Mouse (Mus musculus) spleen, postnatal 36 days (tissue): ENCODE measurements around the gene Tbca.

Experiments used
- DNase-seq, 2 experiments: peaks; one replicate each; pipeline ENCODE4 v3.0.0; 2022; ENCODE audit warnings: low spot score in 2 of 2, mixed read lengths in 1 of 2

Gene Tbca

GRCm38 (mm10) chr13:94877991-94878745, 89.5 kb downstream of the Tbca start:
- no peak for DNase-seq

GRCm38 (mm10) chr13:94881201-94881600, 92.5 kb downstream of the Tbca start:
- DNase-seq: no peak

- DNase-seq: no peak
Observed at GRCm38 (mm10) chr13:94882221-94882620, 93.5 kb downstream of the Tbca start.

- DNase-seq: no peak
Observed at GRCm38 (mm10) chr13:94882711-94883145, 94.0 kb downstream of the Tbca start.

GRCm38 (mm10) chr13:94883163-94883965, 94.7 kb downstream of the Tbca start:
- DNase-seq: no peak

- no peak for DNase-seq
Observed at GRCm38 (mm10) chr13:94883966-94884960, 95.6 kb downstream of the Tbca start.

- no peak for DNase-seq
Observed at GRCm38 (mm10) chr13:94885291-94886235, 96.9 kb downstream of the Tbca start.
